Mouse (Mus musculus): ENCODE results near the gene Mrpl42. TPM values are rescaled to one million over a fixed set of nuclear protein-coding genes. Genes with fewer than 3 reads are reported as not detected.
"Not testable (repeated sequence)": the region's sequence is repeated elsewhere in the genome, so short reads cannot be mapped to it uniquely, and the experiment has no call there.

Gene Mrpl42
- total RNA-seq (2021), result 178 and 191 TPM in 2 replicates
- long read RNA-seq, experiment 1, transcript Mrpl42-203 (6 exons, 661 nt), result major isoform, 147 of 170 reads
- long read RNA-seq, experiment 1, partial matches to known transcripts, result 9 of 170 reads
- long read RNA-seq, experiment 1, other reads (novel, unspliced or antisense), result 13 of 170 reads
- long read RNA-seq, experiment 2, transcript Mrpl42-203 (6 exons, 661 nt), result major isoform, 188 of 224 reads
- long read RNA-seq, experiment 2, partial matches to known transcripts, result 14 of 224 reads
- long read RNA-seq, experiment 2, other reads (novel, unspliced or antisense), result 20 of 224 reads

GRCm38 (mm10) chr10:95501463-95502081 lies at the start of gene Mrpl42:
Gene Mrpl42, minus strand, starts transcription at chr10:95501940.
- peak; percentile 91 for DNase-seq

GRCm38 (mm10) chr10:95550506-95550905 lies 48.8 kb upstream of the Mrpl42 start:
- DNase-seq, result no peak

- not testable (repeated sequence) for DNase-seq
Measured at GRCm38 (mm10) chr10:95549080-95549479, 47.3 kb upstream of the Mrpl42 start.

DNA sequence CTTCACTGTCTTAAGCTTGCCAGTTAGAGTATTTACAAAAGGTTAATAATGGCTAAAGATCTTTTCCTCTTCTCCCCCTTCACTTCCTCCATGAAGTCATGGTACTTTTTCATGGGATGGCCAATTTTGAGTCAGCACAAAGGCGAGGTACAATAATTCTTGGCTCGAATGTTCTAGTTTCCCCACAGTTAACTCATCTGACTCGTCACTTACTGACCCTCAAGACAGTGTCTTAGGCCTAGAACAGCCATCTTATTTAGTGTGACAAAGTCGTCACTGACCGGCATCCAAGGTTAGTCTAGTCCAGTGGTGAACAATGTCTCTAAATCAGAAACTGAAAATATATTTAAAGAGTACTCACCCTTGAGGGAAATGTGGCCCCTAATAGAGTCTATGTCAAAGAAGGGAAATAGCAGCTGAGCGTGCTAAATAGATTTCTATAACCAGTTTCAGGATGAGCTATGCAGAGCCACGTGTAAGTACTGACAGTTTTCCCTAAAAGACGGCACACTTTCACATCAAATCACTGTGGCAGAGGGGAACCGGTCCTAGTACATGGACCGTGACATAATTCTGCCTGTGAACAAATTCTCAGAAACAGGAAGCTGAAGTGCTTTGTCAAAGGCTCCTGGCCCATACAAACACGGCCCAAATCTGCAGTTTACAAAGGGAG lies 46.5 kb upstream of the Mrpl42 start:
- no peak for DNase-seq

DNA sequence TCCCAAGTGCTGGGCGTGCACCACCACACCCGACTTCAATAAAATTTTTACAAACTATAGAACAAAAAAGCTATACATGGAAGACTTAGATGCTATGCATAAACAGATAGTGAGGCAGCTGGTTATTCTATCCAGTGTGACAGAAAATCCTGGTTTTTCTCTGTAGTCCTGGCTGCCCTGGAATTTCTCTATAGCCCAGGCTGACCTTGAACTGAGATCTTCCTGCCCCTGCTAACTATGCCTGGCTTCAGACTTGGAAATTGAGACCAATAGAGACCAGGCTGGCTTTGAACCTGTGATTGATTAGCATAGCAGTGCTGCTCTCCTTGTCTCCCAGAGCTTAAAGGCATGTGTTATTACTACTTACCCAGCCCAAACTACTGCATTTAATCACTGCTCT lies 44.4 kb upstream of the Mrpl42 start:
- DNase-seq, result no peak

- no peak for DNase-seq
Measured at GRCm38 (mm10) chr10:95545051-95545450, 43.3 kb upstream of the Mrpl42 start.

- DNase-seq, result no peak
Measured at GRCm38 (mm10) chr10:95544651-95545050, 42.9 kb upstream of the Mrpl42 start.

DNA sequence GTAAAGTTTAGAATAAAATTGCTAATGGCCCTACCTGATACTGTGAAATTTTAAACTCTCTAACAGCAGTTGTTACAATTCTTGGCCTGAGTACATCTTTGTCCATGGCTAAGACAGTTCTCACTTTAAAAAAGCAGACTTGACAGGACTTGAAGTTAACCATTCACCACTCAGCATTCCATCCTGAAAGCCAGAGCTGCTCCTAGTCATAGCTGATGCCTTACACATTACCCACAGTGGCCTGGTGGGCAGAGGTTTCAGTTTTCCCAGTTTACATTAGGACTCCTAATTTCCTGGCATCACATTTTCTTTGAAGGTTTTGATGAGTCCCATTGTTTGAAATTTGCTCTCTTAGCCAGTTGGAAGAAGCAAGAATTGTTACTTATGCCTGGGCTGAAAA lies 42.3 kb upstream of the Mrpl42 start:
- no peak for DNase-seq

GRCm38 (mm10) chr10:95543377-95543776 lies 41.6 kb upstream of the Mrpl42 start:
- DNase-seq, result no peak

GRCm38 (mm10) chr10:95542916-95543315 lies 41.2 kb upstream of the Mrpl42 start:
- DNase-seq, result no peak

DNA sequence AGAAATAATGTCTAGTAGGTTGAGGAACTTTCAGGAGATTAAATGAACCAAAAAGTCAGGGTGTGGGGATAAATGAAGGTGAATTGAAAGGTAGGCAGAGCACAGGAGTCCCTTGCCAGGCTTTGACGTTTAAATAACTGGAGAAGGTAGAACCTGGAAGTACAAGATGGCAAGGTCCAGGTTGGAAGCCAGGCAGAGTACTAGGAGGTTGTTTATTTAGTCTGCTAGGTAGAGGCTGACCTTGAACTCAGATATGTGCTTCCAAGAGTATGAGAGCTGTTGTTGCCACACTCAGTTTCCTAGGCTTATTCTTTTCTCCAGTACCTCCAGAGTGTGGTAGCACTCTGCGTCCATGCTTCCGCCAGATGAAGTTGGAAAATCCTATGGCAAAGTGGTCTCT lies 38.1 kb upstream of the Mrpl42 start:
- no peak for DNase-seq

GRCm38 (mm10) chr10:95539260-95539659 lies 37.5 kb upstream of the Mrpl42 start:
- DNase-seq, result no peak

DNA sequence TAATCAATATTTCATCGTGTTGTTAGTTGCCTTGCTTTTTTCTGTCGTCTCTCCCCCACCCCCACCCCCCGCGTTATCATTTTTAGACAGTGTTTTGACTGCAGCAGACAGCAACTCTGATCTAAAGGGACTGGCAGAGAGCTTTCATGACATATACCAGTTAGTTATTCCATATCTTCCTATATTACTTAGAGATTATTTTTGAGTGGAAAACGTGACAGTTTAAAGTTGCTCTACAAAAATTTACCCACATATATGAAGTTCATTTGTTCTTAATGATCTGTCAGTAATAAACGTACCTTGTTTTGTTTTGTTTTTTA lies 34.4 kb upstream of the Mrpl42 start:
- DNase-seq, result no peak

DNA sequence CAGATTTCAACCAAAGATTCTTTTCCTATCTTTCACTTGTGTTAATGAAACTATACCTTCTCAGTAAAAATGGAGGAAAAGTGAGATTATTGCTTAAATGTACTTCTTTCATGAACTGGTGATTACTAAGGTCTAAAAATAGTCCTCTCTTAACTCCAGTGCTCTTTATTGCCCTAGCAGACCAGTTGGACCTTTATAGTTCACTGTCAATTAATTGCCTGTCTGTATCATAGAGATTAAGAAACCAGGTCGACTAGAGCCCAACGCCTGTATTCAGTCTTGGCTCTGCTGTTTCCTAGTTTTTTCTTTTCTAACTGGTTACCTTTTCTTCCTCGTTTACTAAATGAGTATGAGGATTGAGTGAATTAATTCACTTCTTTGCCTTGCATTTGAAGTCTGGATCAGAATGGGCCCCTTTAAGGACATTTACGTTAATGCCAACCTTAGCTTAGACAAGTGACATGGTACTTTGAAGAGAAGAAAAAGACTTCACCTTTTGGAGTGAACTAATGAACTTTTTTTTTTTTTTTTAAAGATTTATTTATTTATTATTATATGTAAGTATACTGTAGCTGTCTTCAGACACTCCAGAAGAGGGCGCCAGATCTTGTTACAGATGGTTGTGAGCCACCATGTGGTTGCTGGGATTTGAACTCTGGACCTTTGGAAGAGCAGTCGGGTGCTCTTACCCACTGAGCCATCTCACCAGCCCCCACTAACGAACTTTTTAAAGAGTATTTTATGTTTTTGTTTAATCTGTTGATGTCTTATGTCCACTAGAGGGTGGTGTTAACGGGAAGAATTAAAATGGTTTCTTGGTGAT lies 33.9 kb upstream of the Mrpl42 start:
- DNase-seq, result no peak

DNA sequence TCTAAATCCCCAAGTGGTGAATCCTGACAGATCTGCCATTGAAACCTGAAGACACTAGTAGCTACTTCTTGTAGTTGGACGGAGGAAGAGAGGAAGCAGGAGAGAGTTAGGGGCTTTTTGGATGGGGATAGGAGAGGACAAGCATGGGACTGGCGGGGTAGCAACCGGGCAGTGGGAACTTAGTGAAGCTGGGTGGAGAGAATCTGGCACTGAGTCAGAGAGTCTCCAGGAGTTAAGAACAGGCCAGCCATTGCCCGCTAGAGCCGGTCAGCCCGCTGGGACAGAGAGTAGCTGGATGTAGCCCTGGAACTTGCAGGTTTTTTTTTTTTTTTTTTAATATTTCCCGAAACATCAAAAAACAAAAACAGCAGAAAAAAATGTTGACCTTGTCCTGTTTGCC lies 31.6 kb upstream of the Mrpl42 start:
- DNase-seq, result peak; percentile 39

DNA sequence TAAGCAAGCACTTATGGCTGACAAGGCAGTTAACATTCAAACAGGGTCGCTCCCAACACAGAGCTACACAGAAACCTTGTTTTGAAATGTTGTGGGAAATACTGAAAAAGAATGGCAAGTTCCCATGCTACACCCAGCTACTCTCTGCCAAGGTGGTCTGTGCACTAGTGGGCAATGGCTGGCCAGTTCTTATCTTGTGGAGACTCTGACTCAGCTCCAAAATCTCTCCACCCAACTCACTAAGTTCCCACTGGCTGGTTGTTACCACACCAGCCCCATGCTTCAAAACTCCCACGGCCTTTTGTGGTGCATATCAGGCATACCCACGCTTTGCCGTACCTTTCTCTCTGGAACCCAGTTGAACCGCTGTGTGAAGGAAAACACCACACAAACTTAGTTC lies 31.2 kb upstream of the Mrpl42 start:
- DNase-seq, result no peak

GRCm38 (mm10) chr10:95530551-95531121 lies 28.9 kb upstream of the Mrpl42 start:
- DNase-seq, result no peak

DNA sequence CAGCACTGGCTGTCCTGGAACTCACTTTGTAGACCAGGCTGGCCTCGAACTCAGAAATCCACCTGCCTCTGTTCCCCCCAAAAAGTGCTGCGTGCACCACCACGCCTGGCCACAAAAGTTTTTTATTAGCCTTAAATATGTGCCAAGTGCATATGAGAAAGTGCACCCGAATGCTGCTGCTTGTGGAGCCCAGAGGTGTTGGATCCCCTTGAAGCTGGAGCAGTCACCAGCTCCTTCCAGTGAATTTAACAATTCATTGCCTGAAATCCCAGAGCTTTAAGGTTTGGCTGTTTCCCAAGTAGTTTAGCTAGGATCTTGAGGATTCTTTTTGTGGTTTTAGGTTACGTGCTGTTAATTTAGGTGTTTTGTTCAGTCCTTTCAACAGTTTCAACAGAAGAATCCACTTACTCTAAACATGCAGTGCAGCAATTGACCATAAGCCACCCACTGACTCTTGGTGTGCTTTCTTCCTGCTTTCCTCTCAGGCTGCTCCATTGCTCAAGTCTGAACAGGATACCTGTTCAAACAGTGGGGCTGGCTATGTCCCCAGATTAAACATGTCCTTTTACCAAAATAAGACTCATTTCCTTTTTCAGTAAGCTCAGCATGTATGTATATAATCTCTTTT lies 24.9 kb upstream of the Mrpl42 start:
- DNase-seq, result no peak

DNA sequence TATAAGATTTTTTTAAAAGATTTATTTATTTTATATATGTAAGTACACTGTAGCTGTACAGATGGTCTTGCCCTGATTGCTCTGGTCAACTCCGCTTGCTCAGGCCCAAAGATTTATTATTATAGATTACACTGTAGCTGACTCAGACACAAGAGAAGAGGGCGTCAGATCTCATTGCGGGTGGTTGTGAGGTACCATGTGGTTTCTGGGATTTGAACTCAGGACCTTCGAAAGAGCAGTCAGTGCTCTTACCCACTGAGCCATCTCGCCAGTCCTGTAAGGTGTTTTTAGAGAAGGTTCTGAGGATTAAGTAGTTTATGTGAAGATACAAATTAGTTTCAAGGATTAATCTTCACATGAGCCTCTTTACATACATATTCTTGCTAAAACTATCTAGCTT lies 24.1 kb upstream of the Mrpl42 start:
- DNase-seq, result no peak

- no peak for DNase-seq
Measured at GRCm38 (mm10) chr10:95525037-95525675, 23.4 kb upstream of the Mrpl42 start.

DNA sequence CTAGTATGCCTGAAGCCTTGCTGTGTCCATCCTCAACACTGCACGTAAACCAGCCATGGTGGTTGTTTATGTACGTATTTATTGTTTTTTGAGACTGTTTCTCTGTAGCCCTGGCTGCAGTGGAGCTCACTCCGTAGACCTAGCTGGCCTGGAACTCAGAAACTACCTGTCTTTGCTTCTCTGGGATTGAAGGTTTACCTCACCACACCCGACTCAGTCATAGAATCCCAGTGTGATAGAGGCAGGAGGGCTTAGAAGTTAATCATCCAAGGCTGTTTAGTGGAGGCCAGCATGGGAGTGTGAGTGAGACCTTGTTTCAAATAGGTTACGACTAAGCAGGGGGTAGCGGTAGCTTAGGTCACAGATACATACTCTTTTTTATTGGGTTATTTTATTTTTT lies 15.9 kb upstream of the Mrpl42 start:
- DNase-seq, result no peak
